Mouse (Mus musculus) embryo, embryonic 11.5 days (tissue): ENCODE measurements around the gene Auts2.

Experiments used
- DNase-seq: peaks from one replicate; pipeline ENCODE4 v3.0.0-alpha.2; 2012; ENCODE audit warnings: low read depth, low spot score

Auts2 gene

GRCm38 (mm10) chr5:131531744-131532552 lies 1011.2 kb downstream of the Auts2 start:
- no peak for DNase-seq

GRCm38 (mm10) chr5:131530828-131531227 lies 1012.3 kb downstream of the Auts2 start:
- no peak for DNase-seq

DNA sequence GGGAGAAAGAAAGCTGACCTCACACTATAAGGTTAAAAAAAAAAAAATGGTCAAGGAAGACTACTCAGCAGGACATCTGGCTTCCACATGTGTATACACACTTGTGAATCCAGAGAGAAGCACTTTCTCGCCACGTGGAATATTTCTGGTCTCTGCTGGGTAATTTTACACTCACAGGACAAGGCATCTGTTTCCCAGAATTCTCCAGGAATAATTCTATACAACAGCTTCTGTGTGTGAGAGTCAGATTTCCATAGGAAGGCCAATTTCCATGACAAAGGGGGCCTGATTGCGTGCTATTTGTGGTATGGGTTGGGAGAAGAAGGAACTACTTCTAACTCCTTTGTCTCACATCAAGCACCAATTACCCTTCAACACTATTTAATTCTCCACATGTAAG lies 1016.5 kb downstream of the Auts2 start:
- no peak for DNase-seq

- DNase-seq, result no peak
Measured at GRCm38 (mm10) chr5:131524900-131525465, 1018.2 kb downstream of the Auts2 start.

GRCm38 (mm10) chr5:131519560-131519959 lies 1023.6 kb downstream of the Auts2 start:
- no peak for DNase-seq

DNA sequence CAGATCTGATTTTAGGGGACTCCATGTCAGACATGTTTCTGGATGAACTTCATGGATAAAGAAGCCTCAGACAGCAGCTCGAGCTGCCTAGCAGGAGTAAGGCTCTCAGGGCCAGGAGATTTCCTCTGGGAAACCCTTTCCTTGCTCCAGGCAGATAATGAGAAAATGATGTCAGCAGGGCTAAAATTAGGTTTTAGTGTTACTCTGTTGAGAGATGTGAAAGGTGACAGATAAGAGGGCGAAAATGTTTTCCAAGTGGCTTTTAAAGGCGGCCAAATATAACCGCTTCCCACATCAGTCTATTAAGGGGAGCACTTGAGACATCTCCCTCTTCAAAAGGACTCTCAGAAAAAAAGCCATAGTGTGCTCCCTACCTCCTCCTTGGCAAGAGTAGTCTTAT lies 1025.5 kb downstream of the Auts2 start:
- DNase-seq, result no peak

DNA sequence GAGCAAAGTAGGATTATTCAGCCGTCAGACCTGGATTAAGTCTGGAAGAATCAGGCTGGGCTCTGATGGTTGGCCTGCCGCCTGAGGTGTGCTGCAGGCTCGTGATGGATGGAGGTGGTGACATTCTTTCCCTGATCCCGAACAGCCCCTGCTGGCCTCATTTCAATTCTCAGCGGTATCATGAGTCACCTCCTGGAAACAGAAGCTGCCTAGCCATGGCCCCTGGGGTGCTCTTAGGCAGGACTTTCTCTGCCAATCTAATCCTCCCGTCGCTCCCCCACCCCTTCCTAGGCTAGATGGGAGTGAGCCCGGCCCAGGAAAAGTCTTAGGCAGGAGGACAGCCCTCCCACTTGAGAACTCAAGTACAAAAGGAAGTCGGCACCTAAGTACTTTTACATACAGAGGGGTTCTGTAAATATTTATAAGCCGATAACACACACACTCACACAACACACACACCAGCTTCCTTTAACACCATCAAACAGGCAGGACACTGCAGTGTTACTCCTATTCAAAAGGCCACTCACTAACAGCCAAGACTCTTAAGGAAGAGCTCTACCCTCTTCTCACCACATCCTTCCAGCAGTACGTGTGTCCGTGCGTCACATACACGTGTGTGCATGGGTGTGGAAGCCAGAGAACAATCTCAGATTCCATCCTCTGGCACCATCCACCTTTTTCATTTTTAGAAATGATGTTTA lies 1027.3 kb downstream of the Auts2 start:
- DNase-seq, result no peak

DNA sequence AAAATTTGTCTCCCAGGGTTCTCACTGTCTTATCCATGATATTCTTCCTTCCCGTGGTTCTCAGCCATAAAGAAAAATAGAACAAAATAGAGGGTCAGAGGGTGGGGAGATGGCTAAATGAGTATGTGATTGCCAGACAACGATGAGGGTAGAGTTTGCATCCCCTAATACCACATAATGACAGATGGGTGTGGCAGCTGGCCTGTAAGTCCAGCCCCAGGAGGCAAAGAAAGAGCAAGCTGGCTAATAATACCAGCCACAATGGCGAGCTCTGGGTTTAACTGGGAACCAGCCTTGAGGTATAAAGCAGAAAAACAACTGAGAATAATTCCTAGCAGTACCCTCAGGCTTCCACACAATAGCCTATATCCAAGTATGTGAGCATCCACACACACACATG lies 1029.4 kb downstream of the Auts2 start:
- DNase-seq, result no peak

DNA sequence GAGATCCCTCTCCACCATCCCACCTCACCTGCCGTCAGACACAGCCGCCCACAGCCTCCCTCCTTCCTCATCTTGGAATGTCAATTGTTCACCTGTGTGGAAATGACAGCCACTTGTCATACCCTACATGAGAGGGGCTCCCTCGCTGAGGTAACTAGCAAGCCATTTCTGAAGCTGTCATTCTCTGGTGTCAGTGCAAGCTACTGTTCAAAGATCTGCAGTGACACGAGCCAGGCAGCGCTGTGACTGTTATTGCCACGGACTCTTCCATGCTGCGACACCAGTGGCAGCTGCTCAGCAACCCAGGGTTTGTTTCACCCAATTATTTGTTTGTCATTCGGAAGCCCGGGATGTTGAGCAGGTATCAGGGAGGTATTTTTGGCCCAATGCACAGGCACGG lies 1030.5 kb downstream of the Auts2 start:
- DNase-seq, result no peak

DNA sequence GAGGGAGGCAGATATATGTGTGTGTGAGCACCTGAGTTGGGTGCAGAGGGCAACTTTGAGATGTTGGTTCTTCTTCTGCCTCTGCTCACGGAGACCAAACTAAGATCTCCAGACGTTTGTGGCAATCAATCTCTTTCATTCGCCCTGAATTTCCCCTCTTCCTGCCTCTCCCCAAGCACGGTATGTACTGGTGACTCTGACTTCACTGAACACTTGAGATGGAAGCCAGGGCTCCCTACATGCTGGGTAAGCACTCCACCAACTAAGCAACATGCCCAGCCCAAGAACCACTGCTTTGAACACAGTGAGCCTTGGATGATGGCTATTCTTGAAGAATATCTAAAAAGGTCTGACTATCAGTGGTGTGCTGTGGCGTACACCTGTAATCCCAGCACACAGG lies 1032.5 kb downstream of the Auts2 start:
- DNase-seq, result no peak

- DNase-seq, result no peak
Measured at GRCm38 (mm10) chr5:131509315-131509714, 1033.8 kb downstream of the Auts2 start.

- no peak for DNase-seq
Measured at GRCm38 (mm10) chr5:131498865-131499264, 1044.3 kb downstream of the Auts2 start.

GRCm38 (mm10) chr5:131496517-131497216 lies 1046.5 kb downstream of the Auts2 start:
- no peak for DNase-seq

DNA sequence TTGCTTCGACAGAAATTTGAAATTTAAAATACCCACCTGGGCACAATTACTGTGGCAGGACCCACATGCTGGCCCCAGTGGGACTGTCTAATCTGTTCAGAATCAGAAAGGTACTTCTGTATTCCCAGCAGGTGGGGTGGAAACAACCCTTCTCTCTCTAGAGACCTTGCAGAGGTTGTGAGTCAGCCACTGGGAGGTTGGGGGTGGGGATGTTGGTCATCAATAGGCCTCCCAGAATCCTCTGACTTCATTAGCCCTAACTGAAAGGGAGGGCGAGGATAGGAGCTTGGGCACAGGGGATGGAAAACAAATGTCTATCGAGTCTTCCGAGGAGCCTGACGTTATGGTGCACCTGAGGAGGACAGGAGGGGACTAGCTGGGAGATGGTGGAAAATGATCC lies 1048.6 kb downstream of the Auts2 start:
- no peak for DNase-seq

DNA sequence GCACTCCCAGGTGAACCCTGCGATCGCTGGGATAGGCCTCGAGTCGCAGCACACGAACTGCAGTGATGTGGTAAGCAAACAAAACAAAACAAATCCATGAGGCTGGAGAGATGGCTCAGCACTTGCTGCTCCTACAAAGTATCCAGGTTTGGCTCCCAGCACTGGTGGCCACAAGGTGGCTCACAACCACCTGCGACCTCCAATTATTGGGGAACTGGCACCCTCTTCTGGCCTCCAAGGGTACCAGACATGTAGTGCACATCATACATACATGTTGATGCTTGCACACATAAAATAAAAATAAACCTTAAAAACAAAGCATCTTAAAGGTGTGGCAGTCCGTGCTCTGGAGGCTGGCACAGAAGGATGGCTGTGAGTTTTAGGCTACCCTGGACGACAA lies 1050.6 kb downstream of the Auts2 start:
- DNase-seq, result no peak

- DNase-seq, result no peak
Measured at GRCm38 (mm10) chr5:131491843-131492242, 1051.3 kb downstream of the Auts2 start.

- no peak for DNase-seq
Measured at GRCm38 (mm10) chr5:131490811-131491210, 1052.3 kb downstream of the Auts2 start.

GRCm38 (mm10) chr5:131489846-131490245 lies 1053.3 kb downstream of the Auts2 start:
- DNase-seq, result no peak

DNA sequence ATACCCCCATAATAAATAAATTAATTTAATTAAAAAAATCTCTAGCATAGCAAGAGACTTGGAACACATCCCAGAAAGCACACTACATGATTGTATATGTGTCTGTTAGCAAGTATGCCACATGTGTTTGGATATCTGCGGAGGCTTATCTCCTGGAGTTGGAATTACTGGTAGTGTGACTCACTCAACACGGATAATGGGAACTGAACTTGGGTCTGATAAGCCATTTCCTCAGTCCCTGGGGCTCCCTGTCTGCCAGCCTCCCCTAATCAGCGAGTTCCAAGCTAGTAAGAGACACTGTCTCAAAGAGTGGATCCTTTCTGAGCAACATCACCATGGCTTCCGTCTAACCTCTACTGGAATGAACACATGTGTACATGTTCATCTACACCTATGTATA lies 1056.6 kb downstream of the Auts2 start:
- no peak for DNase-seq

DNA sequence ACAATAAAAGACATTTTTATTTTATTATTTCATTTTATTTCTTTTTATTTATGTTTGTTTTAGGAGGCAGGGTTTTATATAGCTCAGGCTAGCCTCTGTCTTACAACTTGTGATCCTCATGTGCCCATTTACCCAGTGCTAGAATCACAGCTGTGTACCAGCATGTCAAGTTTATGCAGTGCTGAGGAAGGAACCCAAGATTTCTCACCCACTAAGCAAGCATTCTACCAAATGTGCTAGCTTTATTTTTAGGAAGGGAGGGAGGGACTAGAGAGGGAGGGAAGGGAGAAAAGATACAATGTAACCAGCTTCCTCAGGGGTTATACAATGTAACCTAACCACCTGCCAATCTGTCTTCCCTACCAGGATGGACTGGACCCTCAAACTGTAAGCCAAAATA lies 1067.9 kb downstream of the Auts2 start:
- no peak for DNase-seq

- no peak for DNase-seq
Measured at GRCm38 (mm10) chr5:131468609-131469008, 1074.5 kb downstream of the Auts2 start.

- DNase-seq, result no peak
Measured at GRCm38 (mm10) chr5:131466131-131466530, 1077.0 kb downstream of the Auts2 start.
